ENCODE assay signal across 14 mouse cellular contexts in genomic region chr16:35701823-35702222, GRCm38 (mm10).
DNase-seq lines count a peak whose midpoint lies in the region.
"Had no signal": no experiment of that assay in that cellular context is flagged by ENCODE, and none has a peak within 500 bp of the region (broad histone marks: within the 10 kb centered on the region; RNA-seq: fewer than 3 reads in every experiment).

No protein-coding gene starts in this region.

- DNase-seq in embryo, embryonic 10 days (ENCODE audit: low spot score) = peak; percentile 41
- no peak for DNase-seq in embryo, embryonic 10.5 days (ENCODE audit: low spot score)
- DNase-seq in brain, adult 2 months (ENCODE audit: low read depth, low spot score) = peak; percentile 84
- DNase-seq in layer of hippocampus, postnatal 25 days (ENCODE audit: extremely low spot score in 1 of 2, low spot score in 1 of 2) = peak; percentile 13 to 23
- peak; percentile 68 to 73 for DNase-seq in right cerebral cortex, adult 2 months (ENCODE audit: low spot score in 2 of 2)
- no peak for DNase-seq in neural tube, embryonic 10.5 days (ENCODE audit: extremely low spot score, low spot score)
- DNase-seq in adrenal gland, postnatal 25 days = no peak
- DNase-seq in gastrocnemius, postnatal 10 days = no peak
- DNase-seq: cerebellum, postnatal 25 days; forebrain, postnatal 0 days; gastrocnemius, postnatal 36 days; lung, postnatal 10 days; spleen, adult 18-20 months; thymus, postnatal 25 days had no signal

Comparison
In these comparisons a context has a peak if more than half of its experiments do, and no peak if none do; other contexts are left out.
1. DNase-seq: peak in embryo, embryonic 10 days (single experiment), brain, adult 2 months (single experiment), layer of hippocampus, postnatal 25 days (2 of 2) and right cerebral cortex, adult 2 months (2 of 2); none in embryo, embryonic 10.5 days (single experiment), neural tube, embryonic 10.5 days (single experiment), adrenal gland, postnatal 25 days (single experiment) and gastrocnemius, postnatal 10 days (single experiment).